Mouse (Mus musculus) heart, adult 9 months (tissue): ENCODE data around the gene Apol9b.

Experiments
- DNase-seq, 2 experiments: peaks; one replicate each; pipeline ENCODE4 v3.0.0; 2022; ENCODE audit warnings: low spot score in 2 of 2

Gene Apol9b

DNA sequence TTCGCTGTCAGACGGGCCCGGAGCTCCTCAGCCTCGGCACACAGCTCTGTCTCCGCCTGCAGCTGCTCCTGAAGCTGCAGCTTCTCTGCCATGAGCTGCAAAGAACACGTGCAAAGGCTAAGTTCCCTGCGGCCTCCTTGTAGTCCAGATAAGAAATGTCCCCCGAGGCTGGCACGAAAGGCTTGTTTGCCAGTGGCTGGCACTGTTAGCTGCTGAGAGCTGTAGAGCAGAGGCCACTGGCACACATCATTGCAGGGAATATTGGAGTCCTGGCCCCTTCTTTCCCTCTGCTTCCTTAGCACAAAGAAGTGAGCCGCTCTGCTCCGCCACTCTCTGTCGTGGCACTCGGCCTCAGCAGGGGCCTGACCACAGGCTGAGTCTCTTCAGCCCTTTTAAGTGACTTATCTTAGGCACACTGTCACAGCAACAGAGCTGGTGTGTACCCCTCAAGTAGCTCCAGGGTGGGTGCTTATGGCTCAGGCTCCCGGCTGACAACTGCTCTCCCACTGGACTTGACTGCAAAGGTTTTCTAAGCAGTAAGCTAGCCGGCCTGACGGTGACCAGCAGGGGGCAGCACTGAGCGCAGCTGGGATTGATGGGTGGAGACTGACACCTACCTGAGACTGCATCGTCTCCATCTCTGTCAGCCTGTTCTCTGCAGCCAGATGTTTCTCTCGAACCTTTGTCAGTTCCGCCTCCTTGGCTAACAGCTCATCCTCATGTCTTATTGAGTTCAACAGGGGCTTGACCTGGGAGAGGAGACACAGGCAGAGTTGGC lies 46.5 kb downstream of the Apol9b start:
- peak in 1 of 2 experiments; percentile 49 for DNase-seq

DNA sequence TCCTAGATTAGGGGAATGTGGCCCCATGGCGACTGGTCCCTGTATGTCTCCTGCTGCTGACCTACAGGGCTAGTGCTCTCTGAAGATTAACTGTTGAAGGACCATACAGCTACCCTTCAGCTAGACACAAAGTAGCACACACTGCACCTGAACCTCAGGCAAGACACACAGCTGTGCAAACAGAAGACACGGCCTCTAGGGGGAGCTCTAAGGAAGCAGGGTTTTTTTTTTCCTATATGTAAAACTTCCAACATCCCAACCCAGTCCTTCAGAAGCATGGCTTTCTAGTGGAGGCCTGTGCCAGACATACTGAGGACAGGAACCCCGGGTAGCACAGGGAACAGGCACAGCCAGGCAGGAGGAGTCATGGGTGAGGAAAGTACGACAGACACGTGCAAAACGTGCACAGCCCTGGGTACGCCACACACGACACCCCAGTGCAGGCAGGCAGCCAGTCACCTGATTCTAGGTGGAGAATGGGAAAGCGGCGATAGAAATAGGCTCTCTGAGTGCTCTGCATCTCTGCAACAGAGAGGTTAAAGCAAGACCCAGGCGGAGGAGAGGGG lies 53.7 kb downstream of the Apol9b start:
- no peak for DNase-seq

DNA sequence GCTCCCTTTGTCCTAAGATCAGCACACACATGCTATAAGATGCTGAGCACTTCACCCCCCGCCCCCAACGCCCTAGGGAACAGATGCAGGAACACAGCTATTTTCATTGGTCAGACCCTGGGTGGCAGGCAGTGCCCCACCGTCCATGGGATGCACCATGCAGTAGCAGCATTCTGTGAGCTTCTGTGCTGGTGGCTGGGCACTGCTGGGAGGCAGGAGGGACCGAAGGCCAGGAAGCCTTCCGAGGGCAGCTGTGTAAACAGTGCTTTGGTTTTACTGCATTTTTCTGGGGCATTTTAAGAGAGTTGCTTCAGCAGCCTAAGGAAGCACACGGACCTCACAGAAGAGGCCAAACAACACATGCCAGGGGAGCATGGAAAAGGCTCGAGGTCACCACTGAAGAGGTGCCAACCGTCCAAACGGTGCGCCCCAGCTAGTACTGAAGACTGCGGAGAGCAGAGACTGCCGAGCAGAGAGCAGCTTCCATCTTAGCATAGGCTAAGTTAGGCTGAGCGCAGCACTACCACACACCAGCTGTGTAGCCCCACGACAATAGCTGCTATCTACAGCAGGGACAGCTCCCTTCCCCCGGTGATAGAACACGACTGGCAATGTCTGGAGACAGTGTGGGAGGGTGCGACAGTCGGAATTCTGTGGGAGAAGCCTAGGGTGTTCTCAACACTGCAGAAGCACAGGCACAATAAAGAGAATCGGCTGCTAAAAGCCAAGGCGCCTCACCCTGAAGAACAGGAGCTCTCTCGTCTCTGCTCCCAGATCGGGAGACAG lies 55.4 kb downstream of the Apol9b start:
- no peak for DNase-seq

DNA sequence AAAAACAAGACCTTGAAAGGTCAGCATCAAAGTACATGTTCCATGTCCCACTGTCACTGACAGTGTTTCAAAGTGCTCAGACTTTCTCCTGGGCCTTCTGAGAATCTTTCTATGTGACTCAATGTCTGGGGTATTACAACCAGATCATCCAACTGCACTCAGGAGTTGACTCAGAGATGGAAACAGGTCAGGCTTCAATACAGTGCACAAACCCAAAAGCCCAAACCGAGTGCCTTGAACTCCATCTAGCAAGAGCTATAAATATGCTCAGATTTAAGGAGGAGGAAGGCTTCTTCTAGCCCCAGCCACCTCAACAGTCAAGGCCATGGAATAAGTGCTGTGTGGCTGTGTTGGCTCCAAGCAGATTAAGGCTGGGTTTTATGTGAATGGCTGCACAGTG lies 57.0 kb downstream of the Apol9b start:
- DNase-seq, result no peak
